Mouse (Mus musculus) gastrocnemius, postnatal 4 days (tissue): ENCODE measurements around the gene Tmem30b. TPM values are rescaled to one million over a fixed set of nuclear protein-coding genes. Genes with fewer than 3 reads are reported as not detected.
A peak's percentile ranks its signal among the peaks of the same experiment; 100 is the strongest.

ENCODE experiments used
- DNase-seq, 2 experiments: peaks; one replicate each; pipeline ENCODE4 v3.0.0; 2021 to 2022; ENCODE audit warnings: low spot score in 2 of 2, mixed read lengths in 2 of 2
- total RNA-seq, 2 experiments: library from RNA; stranded (reverse); gene quantifications; 2 replicates each; pipeline ENCODE4 v1.2.3; 2021

Tmem30b gene
- total RNA-seq, 2 experiments from 2014 or later, result 2.0 to 2.2 TPM

DNA sequence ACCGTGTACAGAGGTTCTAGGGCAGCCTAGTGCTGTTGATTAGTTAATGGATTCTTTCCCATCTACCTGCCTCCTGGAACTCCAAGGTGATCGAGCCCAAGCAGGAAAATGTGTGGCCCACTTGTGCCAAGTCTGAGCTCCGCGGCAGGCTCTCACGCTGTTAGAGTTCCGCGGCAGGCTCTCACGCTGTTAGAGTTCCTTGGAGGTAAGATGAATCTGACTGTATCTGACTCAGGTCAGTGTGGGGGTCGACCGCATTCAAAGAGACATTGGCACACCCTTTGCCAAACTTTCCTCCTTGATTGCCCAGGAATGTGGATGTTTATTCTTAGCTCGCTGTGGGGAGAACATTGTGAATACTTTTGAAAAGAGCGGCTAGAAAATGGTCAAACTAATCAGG is 28.4 kb downstream of the Tmem30b start:
- no peak for DNase-seq

DNA sequence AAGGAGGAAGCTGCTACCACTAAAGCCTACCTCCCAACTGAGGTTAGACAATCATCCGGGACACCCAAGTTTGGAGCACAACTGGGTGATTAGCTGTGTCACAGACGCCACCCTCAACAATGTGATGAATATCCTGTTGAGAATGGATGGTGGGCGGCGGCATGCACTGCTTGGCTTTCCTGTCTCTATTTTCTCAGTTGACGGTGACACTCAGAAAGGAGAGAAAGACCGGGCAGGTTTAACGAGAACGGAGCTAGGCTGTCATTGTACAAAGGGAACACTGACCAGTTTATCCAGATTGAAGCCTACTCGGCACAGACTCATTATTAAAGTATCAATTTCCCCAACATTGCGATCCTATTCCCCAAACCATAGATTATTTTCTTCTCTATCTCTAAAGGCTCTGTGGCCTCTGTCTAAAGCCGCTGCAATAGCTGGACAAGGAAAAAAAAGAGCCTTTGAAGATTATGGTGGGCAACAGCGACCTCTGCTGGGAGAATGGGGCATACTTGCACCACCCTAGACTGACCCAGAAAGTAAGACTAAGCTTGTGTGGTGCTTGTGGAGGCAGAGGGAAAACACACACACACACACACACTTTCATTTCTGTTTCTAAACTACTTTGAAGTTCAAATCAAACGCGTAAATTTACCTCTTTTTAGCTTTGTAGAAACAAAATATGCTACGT is 29.0 kb downstream of the Tmem30b start:
- DNase-seq, result peak; percentile 71 to 82

GRCm38 (mm10) chr12:73516516-73516915 is 29.7 kb downstream of the Tmem30b start:
- no peak for DNase-seq

DNA sequence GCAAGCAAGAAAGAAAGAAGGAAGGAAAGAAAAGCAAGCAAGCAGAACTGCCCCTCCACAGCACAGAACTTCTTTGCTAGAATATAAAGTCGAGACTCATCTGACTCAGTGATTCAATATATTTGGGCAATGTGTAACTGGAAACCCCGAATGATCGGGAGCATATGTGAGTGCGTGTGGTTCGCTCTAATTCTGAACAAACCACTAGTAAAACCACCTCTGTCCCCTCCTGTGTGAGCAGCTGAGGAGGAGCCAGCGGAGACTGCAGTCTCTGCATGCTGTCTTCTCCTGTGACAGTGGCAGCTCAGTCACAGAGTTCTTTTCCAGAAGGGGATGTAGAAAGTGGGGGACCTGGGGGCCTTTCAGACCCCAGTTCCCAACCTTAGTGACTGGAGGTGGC is 31.5 kb downstream of the Tmem30b start:
- no peak for DNase-seq

- DNase-seq, result no peak
Measured at GRCm38 (mm10) chr12:73513958-73514357, 32.2 kb downstream of the Tmem30b start.

DNA sequence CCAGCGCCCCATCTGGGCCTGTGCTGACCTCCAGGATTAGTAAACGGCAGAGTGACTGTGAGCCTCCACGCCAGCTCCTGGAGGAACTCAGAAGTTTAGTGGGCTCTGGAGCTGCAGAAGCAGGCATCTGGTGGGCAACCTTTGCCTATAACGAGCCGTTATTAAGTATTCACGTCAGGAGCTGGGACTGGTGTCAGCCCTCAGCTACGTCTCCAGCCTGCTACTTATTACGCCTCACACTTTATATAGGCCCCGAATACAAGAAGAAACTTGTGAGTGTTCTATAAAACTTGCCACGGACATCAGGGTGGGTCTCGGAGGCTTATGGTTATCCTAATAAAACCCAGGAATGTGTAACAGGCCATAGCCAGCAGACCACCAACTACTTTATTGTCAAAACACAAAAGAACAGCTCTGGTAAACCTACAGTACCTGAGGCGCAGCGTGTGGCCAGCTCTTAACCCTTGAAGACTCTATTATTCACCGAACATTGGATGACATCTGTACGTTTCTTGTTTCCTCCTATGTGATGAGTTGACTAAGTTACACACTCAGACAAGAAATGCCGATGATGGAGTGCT is 34.6 kb downstream of the Tmem30b start:
- no peak for DNase-seq

GRCm38 (mm10) chr12:73507105-73507504 is 39.1 kb downstream of the Tmem30b start:
- DNase-seq, result peak in 1 of 2 experiments; percentile 61

DNA sequence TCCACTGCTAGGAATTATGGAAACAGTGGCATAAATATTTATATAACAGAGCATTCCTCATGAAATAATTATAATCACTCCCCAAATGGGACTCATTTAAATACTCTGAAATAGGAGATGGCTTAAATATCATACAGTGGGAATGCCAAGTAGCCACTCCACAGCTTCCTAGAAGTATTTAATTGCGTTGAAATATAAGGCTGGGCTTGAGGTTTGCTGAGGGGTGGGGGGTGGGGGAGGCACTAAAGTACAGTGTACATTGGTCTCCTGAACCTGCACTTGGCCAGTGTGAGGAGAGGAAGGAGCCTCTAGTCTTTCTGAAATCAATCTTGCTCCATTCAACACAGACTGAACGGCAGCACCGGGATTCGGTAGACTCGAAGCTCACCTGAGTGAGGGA is 39.5 kb downstream of the Tmem30b start:
- DNase-seq, result no peak

DNA sequence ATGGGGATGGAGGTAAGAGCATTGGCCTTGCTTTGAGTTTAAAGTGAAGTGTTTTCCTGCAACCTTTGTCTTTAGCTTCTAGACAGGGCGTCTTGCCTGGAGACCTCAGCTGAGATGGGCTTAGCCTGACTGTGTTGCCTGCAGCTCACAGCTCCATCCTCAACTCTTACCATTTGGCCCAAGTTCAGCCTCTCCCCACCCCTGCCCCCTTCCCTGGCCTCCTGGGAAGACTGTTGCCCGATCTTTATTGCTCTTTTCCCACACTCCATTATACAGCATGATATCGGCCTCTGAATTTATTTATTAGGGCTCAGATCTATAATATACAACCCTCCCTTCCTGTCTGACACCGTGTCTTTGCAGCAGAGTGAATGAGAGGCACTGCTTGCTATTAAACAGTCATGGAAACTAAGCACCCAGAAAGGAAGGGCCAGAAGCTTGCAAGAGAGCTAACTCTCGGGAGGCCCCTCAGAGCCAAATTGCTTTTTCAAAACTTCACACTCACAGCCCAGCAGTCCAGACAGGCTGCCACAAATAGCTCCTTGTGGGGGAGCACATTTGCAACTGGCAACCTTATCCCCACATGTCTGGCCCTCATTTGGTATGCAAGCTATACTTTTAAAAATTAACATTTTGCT is 45.4 kb downstream of the Tmem30b start:
- no peak for DNase-seq

DNA sequence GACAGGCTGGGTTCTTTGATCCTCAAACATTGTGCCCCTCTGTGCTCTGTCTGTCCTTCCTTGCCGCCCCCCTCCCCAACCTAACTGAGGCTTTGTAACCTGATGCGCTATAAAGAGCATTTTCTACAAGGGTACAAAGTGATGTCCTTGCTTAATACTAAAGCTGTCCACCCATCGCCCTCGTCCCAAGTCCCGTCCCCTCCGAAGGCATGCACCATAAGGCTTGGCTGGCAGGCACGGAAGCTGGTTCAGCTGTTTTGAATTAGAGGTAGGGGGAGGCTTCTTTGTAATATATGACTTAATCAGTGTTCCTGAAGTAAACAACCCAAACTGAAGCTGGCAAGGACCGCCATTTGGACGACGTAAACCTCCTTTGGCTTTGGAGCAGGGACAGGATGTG is 51.0 kb downstream of the Tmem30b start:
- DNase-seq, result no peak

- no peak for DNase-seq
Measured at GRCm38 (mm10) chr12:73493929-73494530, 52.2 kb downstream of the Tmem30b start.

Other genes starting within 250 kb of the Tmem30b start
- 10 to 100 TPM; 11.3 to 11.8 TPM for gene Prkch, start 38.4 kb upstream of the Tmem30b start, total RNA-seq